Mouse (Mus musculus) stomach, postnatal 0 days (tissue): ENCODE data around the gene Retreg1. TPM values are rescaled to one million over a fixed set of nuclear protein-coding genes. Genes with fewer than 3 reads are reported as not detected.

Experiments used
- ATAC-seq: fragments of 200-750 bp; cut with Nextera tagmentation; 2 replicates; pipeline ENCODE4 v1.8.0; 2017; ENCODE audit not compliant: low FRiP score, low TSS enrichment
- DNase-seq: peaks from one replicate; pipeline ENCODE4 v3.0.0-alpha.2; 2016; ENCODE audit warnings: low spot score
- H3K27ac ChIP-seq: fragments of 300-500 bp; sonication (generic); replicated peaks from 2 replicates; pipeline ENCODE4 v1.5.1; 2014; ENCODE audit warnings: mild to moderate bottlenecking, control low read depth
- H3K27me3 ChIP-seq: fragments of 300-500 bp; sonication (generic); 2 replicates; pipeline ENCODE4 v1.6.1; 2014; ENCODE audit warnings: low read length; ENCODE audit not compliant: control insufficient read depth, insufficient read depth
- H3K36me3 ChIP-seq: fragments of 300-500 bp; sonication (generic); 2 replicates; pipeline ENCODE4 v1.6.1; 2014; ENCODE audit warnings: low read length, mixed read lengths; ENCODE audit not compliant: control insufficient read depth, insufficient read depth
- H3K4me1 ChIP-seq: fragments of 300-500 bp; sonication (generic); replicated peaks from 2 replicates; pipeline ENCODE4 v1.6.1; 2014; ENCODE audit warnings: antibody characterized with exemption; ENCODE audit not compliant: control insufficient read depth, insufficient read depth
- H3K4me2 ChIP-seq: fragments of 300-500 bp; sonication (generic); replicated peaks from 2 replicates; pipeline ENCODE4 v1.6.1; 2014; ENCODE audit warnings: low read depth, mild to moderate bottlenecking, control low read depth, moderate library complexity
- H3K4me3 ChIP-seq: fragments of 300-500 bp; sonication (generic); 2 replicates; pipeline ENCODE4 v1.5.1; 2014; ENCODE audit warnings: low read depth, low read length, control low read depth
- H3K9ac ChIP-seq: fragments of 300-500 bp; sonication (generic); 2 replicates; pipeline ENCODE4 v1.6.1; 2014; ENCODE audit warnings: mild to moderate bottlenecking, low read length, control low read depth, mixed read lengths
- H3K9me3 ChIP-seq: fragments of 300-500 bp; sonication (generic); 2 replicates; pipeline ENCODE4 v1.6.1; 2016; ENCODE audit warnings: low read length; ENCODE audit not compliant: control insufficient read depth
- CTCF ChIP-seq: IDR thresholded peaks from 2 replicates; pipeline ENCODE4 v1.5.1; 2016; ENCODE audit warnings: antibody characterized with exemption, low read depth, mild to moderate bottlenecking, moderate library complexity
- EP300 ChIP-seq: optimal IDR thresholded peaks from 2 replicates; pipeline ENCODE3; 2016; ENCODE audit warnings: antibody characterized with exemption
- WGBS: fragments of 180-500 bp; shearing (Covaris S2); extraction: QIAGEN DNeasy Blood & Tissue Kit; methylation state at CpG from one replicate; pipeline ENCODE4 v1.1.7; 2014; 5-methylcytosine and 5-hydroxymethylcytosine counted together
- polyA plus RNA-seq: library from polyadenylated mRNA; unstranded; fragments of >200 nt; fragmentation: Nextera tagmentation; extraction: Ambion mirVana; gene quantifications from 2 replicates; pipeline ENCODE4 v1.2.1, GENCODE M21; 2015

Retreg1 gene
- polyA plus RNA-seq, 1 experiment from 2014 or later = 32.8 TPM

DNA sequence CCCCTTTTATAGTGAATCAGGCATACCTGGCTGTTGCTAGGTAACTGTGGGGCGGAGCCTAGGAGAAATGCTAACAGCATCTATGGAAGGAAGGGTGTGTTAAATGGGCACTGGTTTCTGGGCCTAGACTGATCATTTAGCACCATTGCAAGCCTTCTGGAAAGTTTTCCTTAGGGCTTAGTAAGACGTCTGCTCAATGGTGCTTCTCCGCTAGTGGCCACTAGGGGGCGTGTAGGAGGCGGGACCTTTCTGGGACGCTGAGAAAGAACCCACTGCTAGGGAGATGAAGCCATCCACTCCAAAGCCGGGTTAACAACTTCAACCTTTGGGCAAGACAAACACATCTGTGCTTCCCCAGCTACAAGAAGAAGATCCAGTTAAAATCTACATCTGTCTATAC, 57.6 kb downstream of the Retreg1 start:
- 11% methylated on average over 7 of the region's 7 CpGs for WGBS
- H3K4me3 ChIP-seq = no peak overlapping the region
- DNase-seq = peak; percentile 79
- H3K36me3 ChIP-seq = no peaks in the 10 kb centered on the region
- peak; percentile 86 for TF ChIP-seq CTCF
- no peak for TF ChIP-seq EP300
- no peaks in the 10 kb centered on the region for H3K4me1 ChIP-seq
- H3K27me3 ChIP-seq = no peaks in the 10 kb centered on the region
- no peak overlapping the region for H3K27ac ChIP-seq
- peak; percentile 65; the same call in 1 of the 2 replicates for ATAC-seq
- no peaks in the 10 kb centered on the region for H3K9me3 ChIP-seq
- no peak overlapping the region for H3K9ac ChIP-seq
- no peak overlapping the region for H3K4me2 ChIP-seq

DNA sequence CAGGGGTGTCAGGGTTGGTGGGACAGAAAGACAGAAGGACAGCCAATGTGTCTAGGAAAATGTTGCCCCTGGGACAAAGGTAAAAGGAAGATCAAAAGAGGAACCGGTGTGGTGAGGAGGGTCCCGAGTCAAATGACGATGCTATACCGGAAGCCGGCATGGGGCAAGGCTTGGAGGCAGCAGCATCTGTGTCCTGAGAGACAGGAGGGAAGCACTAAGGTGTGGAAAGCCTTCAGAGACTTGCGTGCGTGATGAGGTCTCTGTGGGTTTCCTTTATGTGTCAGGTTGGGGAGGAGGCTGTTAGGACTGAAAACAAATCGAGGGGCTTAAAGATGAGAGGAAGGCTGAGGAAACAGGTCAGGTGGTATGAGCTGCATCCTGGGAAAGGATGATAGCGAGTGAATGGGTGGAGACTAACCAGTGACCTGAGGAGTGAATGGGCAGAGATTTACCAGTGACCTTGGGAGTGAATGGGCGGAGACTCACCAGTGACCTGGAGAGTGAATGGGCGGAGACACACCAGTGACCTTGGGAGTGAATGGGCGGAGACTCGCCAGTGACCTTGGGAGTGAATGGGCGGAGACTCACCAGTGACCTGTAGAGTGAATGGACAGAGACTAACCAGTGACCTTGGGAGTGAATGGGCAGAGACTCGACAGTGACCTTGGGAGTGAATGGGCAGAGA, 60.1 kb downstream of the Retreg1 start:
- H3K27me3 ChIP-seq = no peaks in the 10 kb centered on the region
- no peak for ATAC-seq
- no peak overlapping the region for H3K4me3 ChIP-seq
- WGBS = 93% methylated on average over 15 of the region's 15 CpGs
- no peak overlapping the region for H3K27ac ChIP-seq
- H3K9me3 ChIP-seq = no peaks in the 10 kb centered on the region
- H3K4me2 ChIP-seq = no peak overlapping the region
- TF ChIP-seq EP300 = no peak
- no peak for TF ChIP-seq CTCF
- no peaks in the 10 kb centered on the region for H3K36me3 ChIP-seq
- no peak overlapping the region for H3K9ac ChIP-seq
- no peak for DNase-seq
- no peaks in the 10 kb centered on the region for H3K4me1 ChIP-seq

GRCm38 (mm10) chr15:25904435-25905021, 61.5 kb downstream of the Retreg1 start:
- no peak for TF ChIP-seq EP300
- no peak for TF ChIP-seq CTCF
- no peak for DNase-seq
- Histone ChIP-seq H3K9ac (no peak overlapping the region), H3K4me3 (no peak overlapping the region), H3K27ac (no peak overlapping the region), H3K4me2 (no peak overlapping the region), H3K4me1 (no peaks in the 10 kb centered on the region), H3K9me3 (no peaks in the 10 kb centered on the region), H3K27me3 (no peaks in the 10 kb centered on the region), H3K36me3 (no peaks in the 10 kb centered on the region)
- WGBS = 72% methylated on average over 14 of the region's 14 CpGs
- ATAC-seq = no peak

DNA sequence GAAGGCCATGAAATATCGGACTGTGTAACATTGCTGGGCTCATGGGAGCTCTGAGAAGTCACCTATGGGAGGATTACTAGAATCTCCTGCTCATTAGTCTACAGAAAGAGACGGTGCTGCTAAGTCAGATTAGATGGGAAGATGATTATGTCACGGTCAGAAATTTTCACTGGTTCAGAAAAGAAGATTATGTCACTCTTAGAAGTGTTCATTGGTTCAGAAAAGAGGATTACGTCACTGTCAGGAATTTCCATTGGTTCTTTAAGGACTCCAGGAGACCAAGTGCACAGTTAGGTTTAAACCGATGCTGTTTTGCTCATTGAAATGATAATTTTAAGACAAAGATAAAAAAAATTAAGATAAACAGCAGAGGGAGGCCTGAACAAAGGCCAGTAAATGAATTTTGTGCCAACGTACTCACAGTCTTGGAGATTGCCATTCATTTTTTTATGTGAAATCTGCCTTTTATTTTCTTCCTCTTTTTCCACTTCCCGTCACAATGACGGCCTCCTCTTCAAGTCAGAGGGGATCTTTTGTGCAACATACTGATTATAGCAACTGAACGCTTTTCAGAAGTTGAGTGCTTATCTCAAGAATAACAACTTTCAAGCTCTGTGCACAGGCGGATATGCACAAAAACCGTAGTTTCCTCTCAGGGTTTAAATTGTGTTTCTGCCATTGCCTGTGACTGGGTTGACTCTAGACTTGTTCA, 67.0 kb downstream of the Retreg1 start:
- Histone ChIP-seq H3K27ac (no peak overlapping the region; the same call in 1 of the 2 replicates), H3K9ac (no peak overlapping the region), H3K4me1 (no peaks in the 10 kb centered on the region), H3K4me2 (no peak overlapping the region), H3K36me3 (no peaks in the 10 kb centered on the region), H3K4me3 (no peak overlapping the region), H3K9me3 (no peaks in the 10 kb centered on the region), H3K27me3 (no peaks in the 10 kb centered on the region)
- no peak for ATAC-seq
- no peak for DNase-seq
- WGBS = 75% methylated on average over 11 of the region's 11 CpGs
- no peak for TF ChIP-seq EP300
- TF ChIP-seq CTCF = no peak

DNA sequence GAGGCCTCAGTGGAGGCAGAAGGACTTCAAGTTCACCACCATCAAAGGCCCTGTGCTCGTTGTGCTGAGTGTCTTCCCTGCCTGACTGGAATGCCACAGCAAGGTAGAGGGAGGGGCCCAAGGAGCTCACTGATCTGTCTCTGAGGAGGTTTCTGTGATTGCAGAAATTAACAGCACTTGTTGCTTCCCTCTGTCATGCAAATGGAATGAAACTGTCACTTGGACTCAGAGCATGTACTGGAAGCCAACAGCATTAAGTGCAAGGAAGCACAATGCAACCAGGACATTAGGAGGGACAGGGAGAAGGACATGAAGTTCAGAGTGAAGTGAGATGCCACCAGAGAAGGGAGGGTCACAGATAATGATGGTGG, 67.5 kb downstream of the Retreg1 start:
- no peak for TF ChIP-seq EP300
- TF ChIP-seq CTCF = no peak
- no peaks in the 10 kb centered on the region for H3K9me3 ChIP-seq
- no peaks in the 10 kb centered on the region for H3K4me1 ChIP-seq
- no peak overlapping the region for H3K9ac ChIP-seq
- ATAC-seq = no peak
- H3K36me3 ChIP-seq = no peaks in the 10 kb centered on the region
- no peak overlapping the region for H3K4me3 ChIP-seq
- no peak overlapping the region; the same call in 1 of the 2 replicates for H3K27ac ChIP-seq
- 29% methylated on average over 1 of the region's 1 CpGs for WGBS
- H3K4me2 ChIP-seq = no peak overlapping the region
- DNase-seq = no peak
- no peaks in the 10 kb centered on the region for H3K27me3 ChIP-seq

- 75% methylated on average over 1 of the region's 1 CpGs for WGBS
- TF ChIP-seq EP300 = no peak
- no peak for TF ChIP-seq CTCF
- H3K27ac ChIP-seq = no peak overlapping the region
- DNase-seq = no peak
- no peaks in the 10 kb centered on the region for H3K27me3 ChIP-seq
- H3K9ac ChIP-seq = no peak overlapping the region
- ATAC-seq = no peak
- H3K4me3 ChIP-seq = no peak overlapping the region
- no peaks in the 10 kb centered on the region for H3K9me3 ChIP-seq
- H3K4me2 ChIP-seq = no peak overlapping the region
- H3K4me1 ChIP-seq = no peaks in the 10 kb centered on the region
- no peaks in the 10 kb centered on the region for H3K36me3 ChIP-seq
Measured at GRCm38 (mm10) chr15:25910924-25911323, 67.9 kb downstream of the Retreg1 start.
